8 mouse cellular contexts compared by ENCODE assay signal in the genomic region with DNA sequence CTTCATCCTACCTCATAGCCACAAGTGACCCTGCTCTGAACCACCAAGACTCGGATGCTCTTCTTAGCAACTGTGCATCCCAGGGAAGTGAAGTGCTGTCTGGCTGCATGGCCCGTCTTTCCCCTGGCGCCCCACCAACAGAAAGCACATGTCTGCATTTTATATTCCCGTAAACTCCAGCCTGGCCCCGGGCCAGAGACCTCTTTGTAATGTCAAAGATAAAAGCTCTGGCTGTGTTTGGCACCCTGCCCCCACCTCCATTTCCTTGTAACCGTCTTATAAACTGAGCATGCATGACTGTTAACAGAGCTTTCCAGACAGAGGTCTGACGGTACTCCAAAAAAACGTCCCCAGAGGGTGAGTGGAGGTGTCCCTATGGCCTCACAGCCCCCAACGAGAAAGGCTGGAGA.
DNase-seq lines count a peak whose midpoint lies in the region; ATAC-seq and TF ChIP-seq lines count a peak whose summit lies in the region.

No protein-coding gene starts in this region.

- CTCF ChIA-PET in Patski (lab: Charles Lee) = interaction anchor here (1.2 kb wide), 1 partner anchor 9 kb away, joined by 4 read pairs; no protein-coding TSS in a partner anchor

- H3K4me2 ChIP-seq in limb, embryonic 12.5 days = peak overlapping the region; percentile 44
- H3K4me2 ChIP-seq in midbrain, embryonic 11.5 days = no peak overlapping the region

- H3K27ac ChIP-seq in forebrain, embryonic 10.5 days = peak overlapping the region; percentile 45
- peak overlapping the region; percentile 96 for H3K27ac ChIP-seq in limb, embryonic 12.5 days
- no peak overlapping the region for H3K27ac ChIP-seq in midbrain, embryonic 11.5 days (ENCODE audit: low read depth, low read length)

- intact Hi-C loops in heart, postnatal 36 days (cut with DNase I) = no loop called here

- H3K4me3 ChIP-seq in forebrain, embryonic 10.5 days = no peak overlapping the region
- no peak overlapping the region for H3K4me3 ChIP-seq in limb, embryonic 12.5 days (replicated peaks)
- no peak overlapping the region for H3K4me3 ChIP-seq in midbrain, embryonic 11.5 days (ENCODE audit: low read depth, low read length)

- in situ Hi-C loops in Patski (cut with MboI; ENCODE audit: low pct_unique_long_range_greater_than_20kb) = loop anchor here (5.0 kb wide), 1 partner anchor 76 kb away; no protein-coding TSS in a partner anchor

- no peak for TF ChIP-seq CTCF in Patski (IDR thresholded peaks at IDR 0.05)

- WGBS in forebrain, embryonic 10.5 days = 67% methylated on average over 9 of the region's 9 CpGs
- 7% methylated on average over 9 of the region's 9 CpGs for WGBS in limb, embryonic 12.5 days
- WGBS in midbrain, embryonic 11.5 days = 54% methylated on average over 9 of the region's 9 CpGs

- H3K4me1 ChIP-seq in forebrain, embryonic 10.5 days = peaks cover 57% of the 10 kb centered on the region
- peaks cover 75% of the 10 kb centered on the region for H3K4me1 ChIP-seq in limb, embryonic 12.5 days (replicated peaks)
- peaks cover 16% of the 10 kb centered on the region for H3K4me1 ChIP-seq in midbrain, embryonic 11.5 days (ENCODE audit: control insufficient read depth, insufficient read depth, low read length)

- H3K36me3 ChIP-seq in forebrain, embryonic 10.5 days (replicated peaks) = no peaks in the 10 kb centered on the region
- no peaks in the 10 kb centered on the region for H3K36me3 ChIP-seq in limb, embryonic 12.5 days
- H3K36me3 ChIP-seq in midbrain, embryonic 11.5 days (ENCODE audit: control insufficient read depth, insufficient read depth, low read length) = no peaks in the 10 kb centered on the region

- no peaks in the 10 kb centered on the region for H3K27me3 ChIP-seq in Patski
- H3K27me3 ChIP-seq in forebrain, embryonic 10.5 days (ENCODE audit: poor library complexity, severe bottlenecking) = no peaks in the 10 kb centered on the region
- no peaks in the 10 kb centered on the region for H3K27me3 ChIP-seq in limb, embryonic 12.5 days
- no peaks in the 10 kb centered on the region for H3K27me3 ChIP-seq in midbrain, embryonic 11.5 days (ENCODE audit: control insufficient read depth, insufficient read depth, low read length)

- no peak overlapping the region for H3K9ac ChIP-seq in limb, embryonic 12.5 days (replicated peaks)
- H3K9ac ChIP-seq in midbrain, embryonic 11.5 days (ENCODE audit: low read length) = no peak overlapping the region

- DNase-seq in Patski (ENCODE audit: low read depth, low spot score) = peak; percentile 94
- peak; percentile 48 to 73 for DNase-seq in adrenal gland, postnatal 4 days (ENCODE audit: low spot score in 2 of 2)
- DNase-seq in forebrain, embryonic 10.5 days (ENCODE audit: extremely low spot score, low spot score) = no peak
- DNase-seq in heart, postnatal 36 days = peak; percentile 73 to 75
- DNase-seq in midbrain, embryonic 11.5 days (ENCODE audit: low spot score, missing footprints) = no peak
- DNase-seq in urinary bladder, postnatal 10 days (ENCODE audit: low spot score) = peak; percentile 58

- H3K9me3 ChIP-seq in forebrain, embryonic 10.5 days = no peaks in the 10 kb centered on the region
- no peaks in the 10 kb centered on the region for H3K9me3 ChIP-seq in limb, embryonic 12.5 days
- H3K9me3 ChIP-seq in midbrain, embryonic 11.5 days (ENCODE audit: control insufficient read depth, low read length) = no peaks in the 10 kb centered on the region

- ATAC-seq in Patski = no peak
- peak; percentile 29; the same call in 1 of the 2 replicates for ATAC-seq in limb, embryonic 12.5 days (ENCODE audit: insufficient number of reproducible peaks, insufficient read depth, low FRiP score, low TSS enrichment, low read depth)
- ATAC-seq in midbrain, embryonic 11.5 days (ENCODE audit: low FRiP score) = peak; percentile 39; the same call in 1 of the 2 replicates
- no peak for ATAC-seq in activated CD4-positive, CD25-positive, alpha-beta regulatory T cell, adult 4 months

- POLR2A ChIA-PET in Patski (lab: Charles Lee) = interaction anchor here (1.4 kb wide), 1 partner anchor 12 kb away, joined by 3 read pairs; no protein-coding TSS in a partner anchor

Comparison
In these comparisons a context has a peak if more than half of its experiments do, and no peak if none do; other contexts are left out.
1. ATAC-seq: peak in limb, embryonic 12.5 days (single experiment) and midbrain, embryonic 11.5 days (single experiment); none in Patski (single experiment) and activated CD4-positive, CD25-positive, alpha-beta regulatory T cell, adult 4 months (single experiment).
2. DNase-seq: peak in Patski (single experiment), adrenal gland, postnatal 4 days (2 of 2), heart, postnatal 36 days (2 of 2) and urinary bladder, postnatal 10 days (single experiment); none in forebrain, embryonic 10.5 days (single experiment) and midbrain, embryonic 11.5 days (single experiment).